Mouse (Mus musculus) subcutaneous adipose tissue, adult 2 months (tissue): ENCODE measurements around the gene Adad2. TPM values are rescaled to one million over a fixed set of nuclear protein-coding genes. Genes with fewer than 3 reads are reported as not detected.

ENCODE experiments used
- polyA plus RNA-seq: library from polyadenylated mRNA; depleted of rRNA; stranded (reverse); fragments of >200 nt; gene quantifications from 2 replicates; pipeline ENCODE4 v1.2.3, GENCODE M21; 2012; ENCODE audit warnings: low replicate concordance; rRNA removed

Adad2 gene
- polyA plus RNA-seq = not detected in 2 replicates

GRCm38 (mm10) chr8:119612471-119612870 is at the start of gene Adad2:
Gene Adad2 (plus strand): TSS chr8:119612747.

DNA sequence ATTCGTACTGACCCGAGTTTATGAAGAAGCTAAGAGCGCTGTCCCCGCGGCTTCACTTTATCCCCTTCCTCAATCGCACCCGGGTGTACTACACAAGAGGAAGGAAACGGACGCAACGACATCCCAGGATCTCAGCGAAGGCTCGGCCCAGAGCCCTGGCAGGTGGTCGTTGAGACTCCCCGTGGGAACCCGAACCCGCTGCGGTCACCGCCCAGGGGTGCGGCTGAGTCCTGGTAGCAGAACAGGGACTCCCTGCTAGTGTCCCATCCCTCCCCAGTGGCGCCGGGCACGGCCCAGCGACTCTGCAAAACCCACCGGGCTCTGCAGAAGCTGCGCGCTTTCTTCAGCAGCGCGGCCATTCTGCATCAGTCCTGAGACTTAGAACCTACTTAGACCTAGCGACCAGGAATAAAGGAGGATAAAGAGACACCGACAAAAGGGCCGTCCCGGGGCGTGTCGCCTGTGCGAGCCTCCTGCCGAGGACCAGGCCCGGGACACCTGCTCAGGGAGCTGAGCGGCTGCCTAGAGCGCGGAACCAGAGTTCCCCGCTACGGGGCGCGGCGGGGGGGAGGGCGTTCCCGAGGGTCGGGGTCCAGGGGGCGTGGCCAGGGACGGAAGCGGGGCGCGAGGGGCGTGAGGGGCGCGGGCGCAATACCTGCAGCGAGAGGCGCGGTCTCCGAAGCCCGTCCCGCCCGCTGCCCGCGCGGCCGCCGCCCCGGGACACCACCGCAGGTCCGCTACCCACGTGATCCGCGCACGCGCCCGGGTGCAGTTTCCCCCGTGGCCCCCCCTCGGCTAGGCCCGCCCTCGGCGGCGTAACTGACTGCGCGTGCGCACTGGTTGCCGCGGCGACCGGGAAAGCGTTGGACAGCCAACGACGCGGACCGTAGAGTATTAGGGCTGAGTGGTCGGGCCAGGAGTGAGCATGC is 37.8 kb upstream of the Adad2 start, which contains the start of the genes Hsdl1 and Dnaaf1:
Hsdl1 (minus strand) TSS at position 747 of the 929 bp plus-strand sequence.
Dnaaf1 (plus strand) TSS at position 799 of the 929 bp plus-strand sequence.

DNA sequence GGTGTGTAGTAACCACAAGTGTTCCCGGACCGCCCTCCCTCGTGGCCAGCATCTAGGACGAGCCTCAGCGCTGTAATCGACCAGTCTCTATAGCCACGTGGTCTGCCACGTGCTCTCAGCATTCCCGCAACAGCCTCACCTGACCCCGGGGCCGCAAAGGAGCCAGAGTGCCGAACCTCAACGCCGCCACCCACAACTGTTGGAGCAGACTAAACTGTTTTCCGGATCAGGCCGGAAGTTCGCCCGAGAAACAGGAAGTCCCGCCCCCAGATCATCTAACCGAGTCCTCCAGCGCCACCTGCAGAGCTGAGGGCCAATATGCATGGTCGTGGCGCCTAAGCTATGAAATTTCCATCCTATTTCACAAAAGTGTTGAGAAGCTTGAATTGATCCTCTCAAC is 7.6 kb upstream of the Adad2 start, which contains the start of gene Taf1c:
Taf1c (minus strand) TSS at position 227 of the 400 bp plus-strand sequence.

DNA sequence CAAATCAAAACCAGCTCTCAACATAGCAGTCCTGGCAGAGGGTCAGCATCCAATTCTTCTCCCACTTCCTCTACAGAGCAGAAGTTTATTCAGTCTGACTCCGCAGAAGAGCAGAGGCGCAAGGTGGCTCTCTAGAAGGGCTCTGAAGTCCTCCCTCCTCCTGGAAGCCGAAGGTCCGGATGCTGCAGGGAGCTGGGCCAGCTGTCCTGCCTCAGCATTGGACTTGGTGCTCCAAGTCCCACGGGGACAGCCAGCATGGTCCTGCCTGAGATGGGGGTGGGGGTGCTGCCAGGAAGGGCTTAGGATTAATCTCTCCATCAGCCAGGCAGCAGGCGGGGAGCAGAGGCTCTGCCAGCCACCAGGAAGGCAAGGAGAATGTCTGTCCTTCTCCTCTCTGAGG is 22.8 kb downstream of the Adad2 start, which contains the start of gene Kcng4:
Kcng4 (minus strand) TSS at position 303 of the 400 bp plus-strand sequence.

Other genes starting within 250 kb of the Adad2 start
- 38.6 and 54.7 TPM in 2 replicates for gene Mlycd, start 217.9 kb upstream of the Adad2 start, polyA plus RNA-seq
- gene Osgin1, start 178.6 kb upstream of the Adad2 start, polyA plus RNA-seq = 15.0 and 24.3 TPM in 2 replicates
- gene Necab2, start 166.0 kb upstream of the Adad2 start, polyA plus RNA-seq = 1.8 TPM in 1 of 2 replicates, not detected in the other
- gene Slc38a8, start 111.0 kb upstream of the Adad2 start, polyA plus RNA-seq = 0.04 and 0.22 TPM in 2 replicates
- gene Mbtps1, start 54.0 kb upstream of the Adad2 start, polyA plus RNA-seq = 79.2 and 153 TPM in 2 replicates
- 21.0 and 27.6 TPM in 2 replicates for gene Hsdl1, start 37.6 kb upstream of the Adad2 start, polyA plus RNA-seq
- gene Dnaaf1, start 37.5 kb upstream of the Adad2 start, polyA plus RNA-seq = 0.08 TPM in 1 of 2 replicates, not detected in the other
- gene Taf1c, start 7.5 kb upstream of the Adad2 start, polyA plus RNA-seq = 12.3 and 27.2 TPM in 2 replicates
- 0.79 and 6.6 TPM in 2 replicates for gene Kcng4, start 22.9 kb downstream of the Adad2 start, polyA plus RNA-seq
- gene Wfdc1, start 53.6 kb downstream of the Adad2 start, polyA plus RNA-seq = 9.6 and 226 TPM in 2 replicates
- 0.04 and 1.2 TPM in 2 replicates for gene Atp2c2, start 87.3 kb downstream of the Adad2 start, polyA plus RNA-seq
- 6.0 and 15.2 TPM in 2 replicates for gene Tldc1, start 165.7 kb downstream of the Adad2 start, polyA plus RNA-seq
- 93.9 and 199 TPM in 2 replicates for gene Cotl1, start 227.8 kb downstream of the Adad2 start, polyA plus RNA-seq
- gene Klhl36, start 249.5 kb downstream of the Adad2 start, polyA plus RNA-seq = 16.4 and 30.1 TPM in 2 replicates